Mouse (Mus musculus): ENCODE measurements around the gene 4930435E12Rik.

The 4930435E12Rik gene

GRCm38 (mm10) chr16:38769529-38769928 is 59.0 kb downstream of the 4930435E12Rik start:
- no peak for DNase-seq (ENCODE audit: low spot score in 2 of 2)

GRCm38 (mm10) chr16:38768386-38768785 is 60.2 kb downstream of the 4930435E12Rik start:
- DNase-seq (ENCODE audit: low spot score in 2 of 2), result no peak

GRCm38 (mm10) chr16:38767761-38768160 is 60.8 kb downstream of the 4930435E12Rik start:
- no peak for DNase-seq (ENCODE audit: low spot score in 2 of 2)

GRCm38 (mm10) chr16:38766671-38767070 is 61.9 kb downstream of the 4930435E12Rik start:
- DNase-seq (ENCODE audit: low spot score in 2 of 2), result no peak

GRCm38 (mm10) chr16:38763508-38763907 is 65.0 kb downstream of the 4930435E12Rik start:
- DNase-seq (ENCODE audit: low spot score in 2 of 2), result no peak

- no peak for DNase-seq (ENCODE audit: low spot score in 2 of 2)
These were observed 66.1 kb downstream of the 4930435E12Rik start for GRCm38 (mm10) chr16:38762401-38762800.

Measured in thymus, postnatal 10 days (tissue).